Mouse (Mus musculus) G1E (cell line): ENCODE data around the gene Rhou. TPM values are rescaled to one million over a fixed set of nuclear protein-coding genes. Genes with fewer than 3 reads are reported as not detected.

Experiments
- ATAC-seq: 2 replicates; pipeline ENCODE4 v1.8.0; 2016; ENCODE audit warnings: mild to moderate bottlenecking; ENCODE audit not compliant: insufficient number of reproducible peaks, poor library complexity, low FRiP score, severe bottlenecking; ENCODE audit errors: extremely low read depth
- DNase-seq: peaks from one replicate; pipeline ENCODE4 v3.0.0; 2012; ENCODE audit warnings: low spot score
- H3K27me3 ChIP-seq: 2 replicates; pipeline ENCODE4 v1.6.1; 2012; ENCODE audit warnings: mild to moderate bottlenecking, low read length, inconsistent platforms; ENCODE audit not compliant: insufficient read depth
- H3K36me3 ChIP-seq: replicated peaks from 2 replicates; pipeline ENCODE3; 2012; ENCODE audit warnings: mild to moderate bottlenecking, inconsistent platforms
- H3K4me1 ChIP-seq: 2 replicates; pipeline ENCODE4 v1.6.1; 2012; ENCODE audit warnings: low read depth, low read length, inconsistent platforms, mixed read lengths; ENCODE audit not compliant: insufficient read depth
- H3K4me3 ChIP-seq: 2 replicates; pipeline ENCODE4 v1.5.1; 2012; ENCODE audit warnings: low read depth, mild to moderate bottlenecking, inconsistent platforms, low read length, moderate library complexity, mixed read lengths
- H3K9me3 ChIP-seq: replicated peaks from 2 replicates; pipeline ENCODE4 v1.6.1; 2012; ENCODE audit warnings: inconsistent platforms
- CTCF ChIP-seq: IDR thresholded peaks from 2 replicates; pipeline ENCODE4 v1.5.1; 2012; ENCODE audit warnings: low read depth, low read length, inconsistent platforms, mixed read lengths
- GATA1 ChIP-seq: IDR thresholded peaks from 2 replicates; pipeline ENCODE4 v1.6.1; 2012; ENCODE audit warnings: borderline replicate concordance, low read length, inconsistent platforms, mixed read lengths
- GATA2 ChIP-seq: IDR thresholded peaks from 2 replicates; pipeline ENCODE4 v1.6.1; 2012; ENCODE audit warnings: low read depth, low read length, inconsistent platforms, borderline replicate concordance
- POLR2AphosphoS5 ChIP-seq: IDR thresholded peaks from 2 replicates; pipeline ENCODE4 v1.6.1; 2012; ENCODE audit warnings: low read depth, low read length, inconsistent platforms; ENCODE audit not compliant: insufficient replicate concordance
- TAL1 ChIP-seq: conservative IDR thresholded peaks from 2 replicates; pipeline ENCODE4 v1.6.1; 2012; ENCODE audit warnings: low read depth, low read length, inconsistent platforms, mixed read lengths
- polyA plus RNA-seq: library from polyadenylated mRNA; stranded (reverse); fragments of >175 nt; gene quantifications from 2 replicates; pipeline ENCODE4 v1.2.3, GENCODE M21; 2012
- total RNA-seq, 2 experiments: library from RNA; stranded (forward) in 1 of 2; stranded (reverse) in 1 of 2; fragments of 200-1000 nt in 1 of 2; fragments of >200 nt in 1 of 2; fragmentation: Nextera tagmentation in 1 of 2; gene quantifications; 2 replicates each; pipeline ENCODE4 v1.2.3; 2014 to 2017

Gene Rhou
- total and polyA plus RNA-seq, 3 experiments = 0.16 TPM; not detected in 2

DNA sequence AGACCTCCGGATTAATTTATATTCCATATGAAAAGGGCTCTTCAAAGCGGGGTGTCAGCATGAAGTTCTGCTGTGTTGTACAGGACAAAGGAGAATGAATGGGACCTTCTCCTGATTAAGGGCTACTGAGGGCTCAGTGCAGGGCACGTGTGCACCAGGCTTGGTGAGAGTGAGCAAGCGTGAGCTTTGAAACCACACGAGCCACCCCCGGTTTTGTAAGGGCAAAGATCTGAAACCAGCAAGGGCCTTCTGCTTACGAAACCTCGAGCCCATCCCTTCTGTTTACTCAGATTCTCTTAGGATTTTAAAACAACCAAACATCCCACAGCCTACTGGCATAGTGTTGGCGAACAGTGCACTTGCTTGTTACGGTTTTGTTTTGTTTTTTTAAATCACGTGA is 7.8 kb downstream of the Rhou start:
- no peaks in the 10 kb centered on the region for H3K4me1 ChIP-seq
- no peaks in the 10 kb centered on the region for H3K36me3 ChIP-seq
- no peak for TF ChIP-seq POLR2AphosphoS5
- no peak for TF ChIP-seq CTCF
- no peak for TF ChIP-seq GATA2
- TF ChIP-seq TAL1 = no peak
- no peak for TF ChIP-seq GATA1
- peaks cover 67% of the 10 kb centered on the region for H3K9me3 ChIP-seq
- DNase-seq (no peak), ATAC-seq (no peak)
- no peaks in the 10 kb centered on the region for H3K27me3 ChIP-seq
- no peak overlapping the region for H3K4me3 ChIP-seq

DNA sequence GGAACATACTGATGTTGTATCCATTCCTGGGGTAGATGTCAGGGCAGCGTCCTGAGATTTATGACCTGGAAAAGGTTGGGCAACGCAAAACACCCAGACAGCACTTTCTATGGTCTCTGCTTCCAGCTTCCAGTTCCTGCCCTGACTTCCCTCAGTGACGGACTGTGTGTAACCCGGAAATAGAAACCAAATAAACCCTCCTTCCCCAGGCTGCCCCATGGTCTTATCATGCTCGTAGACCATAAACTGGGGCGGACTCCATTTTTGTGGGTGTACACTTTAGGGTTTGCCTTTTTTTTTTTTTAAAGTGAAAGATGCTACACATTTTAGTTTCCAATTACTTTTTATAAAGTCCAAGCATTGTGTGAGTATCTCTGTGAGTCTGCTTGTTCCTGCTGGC is 11.9 kb downstream of the Rhou start:
- Histone ChIP-seq H3K9me3 (peaks cover 51% of the 10 kb centered on the region), H3K4me3 (no peak overlapping the region), H3K4me1 (no peaks in the 10 kb centered on the region), H3K36me3 (no peaks in the 10 kb centered on the region), H3K27me3 (no peaks in the 10 kb centered on the region)
- ATAC-seq = no peak
- no peak for DNase-seq
- TF ChIP-seq GATA2 (no peak), CTCF (no peak), POLR2AphosphoS5 (no peak), TAL1 (no peak)

DNA sequence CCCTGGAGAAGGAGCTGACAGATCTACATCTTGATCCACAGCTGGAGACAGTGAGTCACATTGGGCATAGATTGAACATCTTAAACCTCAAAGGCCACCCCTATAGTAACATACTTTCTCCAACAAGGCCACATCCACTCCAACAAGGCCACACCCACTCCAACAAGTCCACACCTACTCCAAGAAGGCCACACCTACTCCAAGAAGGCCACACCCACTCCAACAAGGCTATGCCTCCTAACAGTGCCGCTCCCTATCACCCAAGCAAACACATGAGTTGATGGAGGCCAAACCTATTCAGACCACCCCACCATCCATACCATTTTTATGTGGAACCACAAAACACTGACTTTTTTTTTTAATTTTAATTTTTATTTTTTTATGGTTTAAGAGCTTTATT is 13.1 kb downstream of the Rhou start:
- Histone ChIP-seq H3K27me3 (no peaks in the 10 kb centered on the region), H3K36me3 (no peaks in the 10 kb centered on the region), H3K9me3 (peaks cover 56% of the 10 kb centered on the region), H3K4me3 (no peak overlapping the region), H3K4me1 (no peaks in the 10 kb centered on the region)
- ATAC-seq (no peak), DNase-seq (no peak)
- TF ChIP-seq GATA2 = no peak
- no peak for TF ChIP-seq GATA1
- no peak for TF ChIP-seq TAL1
- no peak for TF ChIP-seq POLR2AphosphoS5
- TF ChIP-seq CTCF = no peak

DNA sequence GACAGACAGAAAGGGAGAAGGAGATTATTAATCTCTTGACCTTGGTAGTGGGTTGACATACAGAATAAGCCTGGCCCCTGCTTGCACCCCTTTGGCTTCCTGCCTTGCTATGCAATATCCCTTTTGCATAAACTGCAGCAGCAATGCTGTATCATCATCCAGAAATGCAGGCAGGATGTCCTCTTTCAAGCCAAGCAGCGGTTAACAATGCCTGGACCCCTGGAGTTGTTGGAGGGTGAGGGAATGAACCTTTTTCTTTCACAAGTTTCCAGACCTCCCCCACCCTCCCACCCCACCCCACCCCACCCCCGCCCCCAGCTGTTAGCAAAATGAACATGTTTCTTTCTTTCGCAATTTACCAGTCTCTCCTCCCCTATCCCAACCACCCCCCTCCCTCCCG is 15.0 kb downstream of the Rhou start:
- no peak for TF ChIP-seq GATA2
- TF ChIP-seq POLR2AphosphoS5 = no peak
- no peak for TF ChIP-seq TAL1
- no peak for TF ChIP-seq GATA1
- no peak for TF ChIP-seq CTCF
- H3K9me3 ChIP-seq = peaks cover 59% of the 10 kb centered on the region
- no peak overlapping the region for H3K4me3 ChIP-seq
- no peak for DNase-seq
- no peak for ATAC-seq
- no peaks in the 10 kb centered on the region for H3K4me1 ChIP-seq
- H3K27me3 ChIP-seq = peaks cover 2% of the 10 kb centered on the region; the same call in 1 of the 2 replicates
- H3K36me3 ChIP-seq = no peaks in the 10 kb centered on the region

DNA sequence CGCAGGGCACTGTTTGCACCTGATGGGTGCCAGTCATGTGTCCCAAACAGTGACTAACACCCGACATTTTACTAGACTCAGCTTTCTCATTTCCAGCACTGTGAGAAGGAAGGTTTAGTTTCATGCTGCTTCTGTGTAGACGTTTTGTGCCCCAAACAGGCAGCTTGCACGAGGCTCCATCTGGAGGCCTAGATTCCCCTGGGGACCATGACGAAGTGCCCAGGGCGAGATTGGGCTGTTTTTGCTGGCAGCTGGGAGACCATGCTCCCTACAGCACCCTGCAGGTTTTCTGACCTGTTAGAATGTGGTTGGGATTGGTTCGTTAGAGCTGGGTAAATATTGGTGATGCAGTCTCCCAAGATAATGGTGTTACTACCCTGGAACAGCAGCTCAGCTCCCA is 17.0 kb downstream of the Rhou start:
- H3K9me3 ChIP-seq = peaks cover 51% of the 10 kb centered on the region
- no peaks in the 10 kb centered on the region for H3K4me1 ChIP-seq
- no peaks in the 10 kb centered on the region for H3K36me3 ChIP-seq
- no peak for TF ChIP-seq POLR2AphosphoS5
- no peak for TF ChIP-seq TAL1
- no peak for TF ChIP-seq GATA1
- no peak for TF ChIP-seq GATA2
- TF ChIP-seq CTCF = no peak
- DNase-seq (no peak), ATAC-seq (no peak)
- H3K4me3 ChIP-seq = no peak overlapping the region
- peaks cover 2% of the 10 kb centered on the region; the same call in 1 of the 2 replicates for H3K27me3 ChIP-seq

DNA sequence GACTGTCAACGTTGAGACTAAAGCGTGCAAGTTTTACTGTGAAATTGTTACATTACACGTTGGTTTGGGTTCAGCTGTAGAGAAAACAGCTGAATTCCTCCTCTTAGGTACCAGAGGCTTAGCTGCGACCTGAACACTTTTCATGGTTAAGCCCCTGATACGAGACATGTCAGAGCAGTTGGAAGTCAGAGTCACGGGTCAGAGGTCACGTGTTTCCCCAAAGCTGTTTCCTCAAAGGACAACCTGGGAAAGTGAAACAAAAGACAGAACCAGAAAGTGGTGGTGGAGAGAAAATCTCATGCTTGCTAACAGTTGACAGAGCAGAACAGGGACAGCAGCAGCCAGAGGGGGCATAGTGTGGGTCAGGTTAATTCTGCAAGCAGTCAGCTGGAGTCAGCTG is 17.7 kb downstream of the Rhou start:
- Histone ChIP-seq H3K9me3 (peaks cover 49% of the 10 kb centered on the region), H3K27me3 (peaks cover 2% of the 10 kb centered on the region; the same call in 1 of the 2 replicates), H3K4me1 (no peaks in the 10 kb centered on the region), H3K36me3 (no peaks in the 10 kb centered on the region), H3K4me3 (no peak overlapping the region)
- ATAC-seq (no peak), DNase-seq (no peak)
- TF ChIP-seq GATA2 (no peak), POLR2AphosphoS5 (no peak), TAL1 (no peak), GATA1 (no peak), CTCF (no peak)

DNA sequence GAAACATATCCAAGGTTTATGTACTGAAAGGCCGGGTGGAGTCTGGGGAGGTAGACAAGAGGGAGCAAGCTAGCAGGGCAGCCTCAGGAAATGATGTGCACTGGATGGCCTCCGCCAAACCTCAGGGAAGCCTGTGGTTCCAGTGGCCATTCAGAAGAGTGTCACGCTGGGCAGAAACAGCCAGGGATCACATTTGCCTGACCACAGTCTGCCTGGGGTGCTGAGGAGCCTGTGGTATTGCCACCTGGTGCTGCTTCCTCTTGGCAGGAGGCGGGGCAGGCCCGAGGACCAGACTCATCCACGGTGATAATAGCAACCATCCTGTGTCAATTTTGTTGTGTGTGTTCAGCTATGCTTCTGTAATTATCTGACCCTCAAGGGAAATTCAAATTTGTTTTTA is 18.9 kb downstream of the Rhou start:
- Histone ChIP-seq H3K4me3 (no peak overlapping the region), H3K9me3 (peaks cover 47% of the 10 kb centered on the region), H3K36me3 (no peaks in the 10 kb centered on the region), H3K4me1 (no peaks in the 10 kb centered on the region), H3K27me3 (peaks cover 2% of the 10 kb centered on the region; the same call in 1 of the 2 replicates)
- peak; percentile 8; the same call in 1 of the 2 replicates for ATAC-seq
- TF ChIP-seq CTCF = no peak
- TF ChIP-seq GATA1 = no peak
- no peak for TF ChIP-seq TAL1
- no peak for TF ChIP-seq GATA2
- no peak for TF ChIP-seq POLR2AphosphoS5
- DNase-seq = no peak
